Mouse (Mus musculus): Measurements from ENCODE around the gene Aoc2. TPM values are rescaled to one million over a fixed set of nuclear protein-coding genes. Genes with fewer than 3 reads are reported as not detected.

Gene Aoc2
- total and polyA plus RNA-seq, 3 experiments, result 3.6 to 10.7 (median 5.5) TPM

- no peak; the same call in 1 of the 2 replicates for TF ChIP-seq GABPA (IDR thresholded peaks at IDR 0.05; ENCODE audit: insufficient replicate concordance, low read depth, low read length)
- peak; percentile 84 for TF ChIP-seq TCF12 (IDR thresholded peaks at IDR 0.05; ENCODE audit: low read depth, low read length)
- TF ChIP-seq RAD21 (IDR thresholded peaks at IDR 0.05; ENCODE audit: low read depth, low read length), result no peak
- TF ChIP-seq POLR2A (IDR thresholded peaks at IDR 0.05; ENCODE audit: low read depth, low read length), result peak; percentile 92
- TF ChIP-seq JUND (conservative IDR thresholded peaks at IDR 0.05; ENCODE audit: low read depth, low read length), result no peak
- TF ChIP-seq ZMIZ1 (IDR thresholded peaks at IDR 0.05; ENCODE audit: low read depth, low read length), result peak; percentile 92
- peak; percentile 83 for TF ChIP-seq NRF1 (IDR thresholded peaks at IDR 0.05; ENCODE audit: low read depth, low read length)
- peak; percentile 11; the same call in 1 of the 2 replicates for TF ChIP-seq MEF2A (IDR thresholded peaks at IDR 0.05; ENCODE audit: borderline replicate concordance, low read depth, low read length)
- peak; percentile 75; the same call in 1 of the 2 replicates for TF ChIP-seq E2F4 (IDR thresholded peaks at IDR 0.05; ENCODE audit: insufficient replicate concordance, low read depth, low read length)
- TF ChIP-seq JUN (IDR thresholded peaks at IDR 0.05; ENCODE audit: insufficient read depth, low read depth, low read length), result no peak; the same call in 1 of the 2 replicates
- peak; percentile 73 for TF ChIP-seq UBTF (IDR thresholded peaks at IDR 0.05; ENCODE audit: low read depth, low read length)
- no peak for TF ChIP-seq MAFK (IDR thresholded peaks at IDR 0.05; ENCODE audit: insufficient replicate concordance, low read length)
- no peak for TF ChIP-seq ZKSCAN1 (IDR thresholded peaks at IDR 0.05; ENCODE audit: borderline replicate concordance, low read depth, low read length)
- TF ChIP-seq USF1 (IDR thresholded peaks at IDR 0.05; ENCODE audit: low read depth, low read length), result peak; percentile 77
- TF ChIP-seq MYC (IDR thresholded peaks at IDR 0.05; ENCODE audit: low read depth, low read length), result peak; percentile 100
- TF ChIP-seq MAX (IDR thresholded peaks at IDR 0.05; ENCODE audit: low read length), result peak; percentile 99
- peak; percentile 58; the same call in 1 of the 2 replicates for TF ChIP-seq KAT2A (IDR thresholded peaks at IDR 0.05; ENCODE audit: insufficient replicate concordance, low read length)
- peak; percentile 68 for TF ChIP-seq TBP (conservative IDR thresholded peaks at IDR 0.05; ENCODE audit: low read depth, low read length)
- TF ChIP-seq IRF4 (IDR thresholded peaks at IDR 0.05; ENCODE audit: low read depth, low read length), result peak; percentile 55; the same call in 1 of the 2 replicates
- TF ChIP-seq NELFE (IDR thresholded peaks at IDR 0.05; ENCODE audit: low read depth, low read length), result peak; percentile 71; the same call in 1 of the 2 replicates
- 0 out of 2 replicates have a peak, but pooled peaks have one; percentile 31 for TF ChIP-seq POLR2AphosphoS2 (IDR thresholded peaks at IDR 0.05; ENCODE audit: low read depth, low read length)
- TF ChIP-seq SMC3 (IDR thresholded peaks at IDR 0.05; ENCODE audit: low read depth, low read length), result no peak
Measured at GRCm38 (mm10) chr11:101315665-101316500, 9.0 kb upstream of the Aoc2 start, which contains the start of gene Psme3 (continued).

DNA sequence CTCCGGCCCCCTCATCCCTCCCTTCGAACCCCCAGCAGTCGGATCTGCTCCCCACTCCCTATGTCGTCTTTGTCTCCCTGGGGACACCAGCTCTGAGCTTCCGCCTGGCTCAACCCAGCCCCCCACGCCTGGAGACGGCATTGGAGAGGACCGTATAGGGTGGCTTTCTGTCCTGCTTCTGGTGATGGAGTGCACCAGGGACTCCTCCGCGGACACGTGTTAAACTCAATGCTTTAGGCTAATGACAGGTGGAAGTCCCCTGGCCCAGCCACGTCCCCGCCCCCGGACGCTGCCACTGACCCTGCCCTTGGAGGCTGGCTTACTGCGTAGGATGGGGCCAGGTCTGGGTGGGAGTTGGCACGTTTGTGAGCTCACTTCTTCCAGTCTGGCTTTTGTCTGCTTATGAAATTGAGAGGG lies 8.4 kb upstream of the Aoc2 start:
- dilution Hi-C loops (cut with MboI; ENCODE audit: extremely low pct_ligation_motif_present, extremely low pct_unique_long_range_greater_than_20kb, low sequenced_read_pairs), result no loop called here
- peak overlapping the region; percentile 99 for H3K4me2 ChIP-seq (ENCODE audit: insufficient read depth, low read depth, poor library complexity, severe bottlenecking)
- peaks cover 36% of the 10 kb centered on the region for H3K79me2 ChIP-seq (replicated peaks; ENCODE audit: control insufficient read depth, extremely low read depth, insufficient read depth, poor library complexity, severe bottlenecking)
- H3K4me1 ChIP-seq (ENCODE audit: control insufficient read depth in 1 of 2, insufficient read depth in 2 of 2), result peaks cover 6 to 28% of the 10 kb centered on the region in 2 experiments
- in situ Hi-C loops (cut with MboI; ENCODE audit: low pct_ligation_motif_present, low pct_unique_long_range_greater_than_20kb, low sequenced_read_pairs), result no loop called here
- peak overlapping the region; percentile 75 for H3K27ac ChIP-seq (ENCODE audit: insufficient read depth, low read depth)
- H3K36me3 ChIP-seq (replicated peaks in 1 of 2; ENCODE audit: control insufficient read depth in 1 of 2, insufficient read depth in 1 of 2, low read length in 1 of 2), result peaks cover 35 to 42% of the 10 kb centered on the region in 2 experiments
- no peaks in the 10 kb centered on the region for H3K9me3 ChIP-seq (replicated peaks; ENCODE audit: low read length)
- DNase-seq (ENCODE audit: extremely low read depth), result peak; percentile 72
- H3K27me3 ChIP-seq (replicated peaks), result no peaks in the 10 kb centered on the region
- H3K4me3 ChIP-seq (replicated peaks in 1 of 3; ENCODE audit: low read depth in 2 of 3, low read length in 2 of 3, poor library complexity in 1 of 3), result peak overlapping the region; percentile 90 to 97 (median 94)
- H3K9ac ChIP-seq (ENCODE audit: insufficient read depth, low read depth), result peak overlapping the region; percentile 93
- TF ChIP-seq ZC3H11A (IDR thresholded peaks at IDR 0.05; ENCODE audit: low read depth, low read length), result no peak
- TF ChIP-seq TCF12 (IDR thresholded peaks at IDR 0.05; ENCODE audit: low read depth, low read length), result no peak
- no peak for TF ChIP-seq GABPA (IDR thresholded peaks at IDR 0.05; ENCODE audit: insufficient replicate concordance, low read depth, low read length)
- TF ChIP-seq EP300 (IDR thresholded peaks at IDR 0.05; ENCODE audit: low read length), result no peak
- no peak for TF ChIP-seq RAD21 (IDR thresholded peaks at IDR 0.05; ENCODE audit: low read depth, low read length)
- no peak for TF ChIP-seq JUND (conservative IDR thresholded peaks at IDR 0.05; ENCODE audit: low read depth, low read length)
- TF ChIP-seq ELF1 (IDR thresholded peaks at IDR 0.05; ENCODE audit: low read depth, low read length), result 0 out of 2 replicates have a peak, but pooled peaks have one; percentile 5
- no peak for TF ChIP-seq UBTF (IDR thresholded peaks at IDR 0.05; ENCODE audit: low read depth, low read length)
- peak; percentile 60; the same call in 1 of the 2 replicates for TF ChIP-seq CHD2 (IDR thresholded peaks at IDR 0.05; ENCODE audit: low read length)
- 0 out of 2 replicates have a peak, but pooled peaks have one; percentile 1 for TF ChIP-seq IRF4 (IDR thresholded peaks at IDR 0.05; ENCODE audit: low read depth, low read length)
- TF ChIP-seq TBP (conservative IDR thresholded peaks at IDR 0.05; ENCODE audit: low read depth, low read length), result no peak
- TF ChIP-seq USF1 (IDR thresholded peaks at IDR 0.05; ENCODE audit: low read depth, low read length), result no peak
- no peak for TF ChIP-seq CHD1 (IDR thresholded peaks at IDR 0.05; ENCODE audit: low read depth, low read length)
- no peak for TF ChIP-seq MAFK (IDR thresholded peaks at IDR 0.05; ENCODE audit: insufficient replicate concordance, low read length)
- no peak for TF ChIP-seq ZNF384 (IDR thresholded peaks at IDR 0.05; ENCODE audit: low read depth, low read length)
- peak; percentile 84 for TF ChIP-seq BHLHE40 (IDR thresholded peaks at IDR 0.05; ENCODE audit: low read depth, low read length)
- TF ChIP-seq CTCF (conservative IDR thresholded peaks at IDR 0.05 in 1 of 2, IDR thresholded peaks at IDR 0.05 in 1 of 2; ENCODE audit: low read depth in 2 of 2, low read length in 2 of 2), result no peak
- 0 out of 2 replicates have a peak, but pooled peaks have one; percentile 37 for TF ChIP-seq KAT2A (IDR thresholded peaks at IDR 0.05; ENCODE audit: insufficient replicate concordance, low read length)
- TF ChIP-seq HCFC1 (IDR thresholded peaks at IDR 0.05; ENCODE audit: low read depth, low read length), result no peak
- TF ChIP-seq SIN3A (IDR thresholded peaks at IDR 0.05; ENCODE audit: low read length), result peak; percentile 86
- TF ChIP-seq JUN (IDR thresholded peaks at IDR 0.05; ENCODE audit: insufficient read depth, low read depth, low read length), result no peak
- TF ChIP-seq POLR2AphosphoS2 (IDR thresholded peaks at IDR 0.05; ENCODE audit: low read depth, low read length), result no peak
